Mouse (Mus musculus): Measurements from ENCODE around the gene Myh10. TPM values are rescaled to one million over a fixed set of nuclear protein-coding genes. Genes with fewer than 3 reads are reported as not detected.

Gene Myh10
- polyA plus RNA-seq, 1 experiment from 2014 or later: 20.5 TPM

- Histone ChIP-seq H3K27ac (replicated peaks) (peak overlapping the region; percentile 100), H3K9ac (ENCODE audit: low read length) (peak overlapping the region; percentile 59), H3K4me3 (ENCODE audit: low read depth, low read length) (peak overlapping the region; percentile 96), H3K36me3 (ENCODE audit: control insufficient read depth, insufficient read depth, low read length) (no peaks in the 10 kb centered on the region), H3K9me3 (ENCODE audit: control insufficient read depth, low read length) (no peaks in the 10 kb centered on the region), H3K4me2 (replicated peaks; ENCODE audit: low read depth) (peak overlapping the region; percentile 61), H3K27me3 (ENCODE audit: control insufficient read depth, insufficient read depth, low read length) (no peaks in the 10 kb centered on the region), H3K4me1 (replicated peaks; ENCODE audit: control insufficient read depth, insufficient read depth) (peaks cover 3% of the 10 kb centered on the region; the same call in 1 of the 2 replicates)
- WGBS: 21% methylated on average over 14 of the region's 14 CpGs
- peak; percentile 54; the same call in 1 of the 2 replicates for TF ChIP-seq CTCF (IDR thresholded peaks at IDR 0.05; ENCODE audit: low read depth)
- TF ChIP-seq EP300 (optimal IDR thresholded peaks at IDR 0.05): peak; percentile 1
- DNase-seq (ENCODE audit: low spot score) (peak; percentile 81), ATAC-seq (ENCODE audit: low FRiP score, low TSS enrichment) (peak; percentile 66)
Measured at GRCm38 (mm10) chr11:68853611-68854401, 162.4 kb downstream of the Myh10 start.

- 82% methylated on average over 3 of the region's 3 CpGs for WGBS
- H3K36me3 ChIP-seq (ENCODE audit: control insufficient read depth, insufficient read depth, low read length): no peaks in the 10 kb centered on the region
- H3K4me2 ChIP-seq (replicated peaks; ENCODE audit: low read depth): no peak overlapping the region
- DNase-seq (ENCODE audit: low spot score) (no peak), ATAC-seq (ENCODE audit: low FRiP score, low TSS enrichment) (no peak)
- no peak overlapping the region for H3K9ac ChIP-seq (ENCODE audit: low read length)
- TF ChIP-seq CTCF (IDR thresholded peaks at IDR 0.05; ENCODE audit: low read depth) (no peak), EP300 (optimal IDR thresholded peaks at IDR 0.05) (no peak)
- peaks cover 3% of the 10 kb centered on the region; the same call in 1 of the 2 replicates for H3K4me1 ChIP-seq (replicated peaks; ENCODE audit: control insufficient read depth, insufficient read depth)
- no peaks in the 10 kb centered on the region for H3K9me3 ChIP-seq (ENCODE audit: control insufficient read depth, low read length)
- peak overlapping the region; percentile 100 for H3K27ac ChIP-seq (replicated peaks)
- H3K4me3 ChIP-seq (ENCODE audit: low read depth, low read length): no peak overlapping the region
- no peaks in the 10 kb centered on the region for H3K27me3 ChIP-seq (ENCODE audit: control insufficient read depth, insufficient read depth, low read length)
Measured at GRCm38 (mm10) chr11:68854621-68855020, 163.3 kb downstream of the Myh10 start.

- Histone ChIP-seq H3K4me1 (replicated peaks; ENCODE audit: control insufficient read depth, insufficient read depth) (no peaks in the 10 kb centered on the region; the same call in 1 of the 2 replicates), H3K4me2 (replicated peaks; ENCODE audit: low read depth) (no peak overlapping the region), H3K36me3 (ENCODE audit: control insufficient read depth, insufficient read depth, low read length) (no peaks in the 10 kb centered on the region), H3K27ac (replicated peaks) (no peak overlapping the region), H3K9ac (ENCODE audit: low read length) (no peak overlapping the region), H3K27me3 (ENCODE audit: control insufficient read depth, insufficient read depth, low read length) (no peaks in the 10 kb centered on the region), H3K4me3 (ENCODE audit: low read depth, low read length) (no peak overlapping the region), H3K9me3 (ENCODE audit: control insufficient read depth, low read length) (no peaks in the 10 kb centered on the region)
- ATAC-seq (ENCODE audit: low FRiP score, low TSS enrichment) (no peak), DNase-seq (ENCODE audit: low spot score) (no peak)
- WGBS: 85% methylated on average over 3 of the region's 3 CpGs
- TF ChIP-seq EP300 (optimal IDR thresholded peaks at IDR 0.05) (no peak), CTCF (IDR thresholded peaks at IDR 0.05; ENCODE audit: low read depth) (no peak)
Measured at GRCm38 (mm10) chr11:68857329-68857728, 166.0 kb downstream of the Myh10 start.

- H3K9ac ChIP-seq (ENCODE audit: low read length): no peak overlapping the region
- no peak overlapping the region for H3K4me3 ChIP-seq (ENCODE audit: low read depth, low read length)
- H3K9me3 ChIP-seq (ENCODE audit: control insufficient read depth, low read length): no peaks in the 10 kb centered on the region
- 58% methylated on average over 8 of the region's 8 CpGs for WGBS
- H3K4me2 ChIP-seq (replicated peaks; ENCODE audit: low read depth): no peak overlapping the region
- ATAC-seq (ENCODE audit: low FRiP score, low TSS enrichment): peak; percentile 51; the same call in 1 of the 2 replicates
- no peaks in the 10 kb centered on the region for H3K36me3 ChIP-seq (ENCODE audit: control insufficient read depth, insufficient read depth, low read length)
- TF ChIP-seq CTCF (IDR thresholded peaks at IDR 0.05; ENCODE audit: low read depth): no peak
- TF ChIP-seq EP300 (optimal IDR thresholded peaks at IDR 0.05): no peak
- no peaks in the 10 kb centered on the region for H3K27me3 ChIP-seq (ENCODE audit: control insufficient read depth, insufficient read depth, low read length)
- H3K27ac ChIP-seq (replicated peaks): peak overlapping the region; percentile 53; the same call in 1 of the 2 replicates
- no peak for DNase-seq (ENCODE audit: low spot score)
- H3K4me1 ChIP-seq (replicated peaks; ENCODE audit: control insufficient read depth, insufficient read depth): no peaks in the 10 kb centered on the region; the same call in 1 of the 2 replicates
Measured at GRCm38 (mm10) chr11:68859943-68860593, 168.7 kb downstream of the Myh10 start.

- ATAC-seq (ENCODE audit: low FRiP score, low TSS enrichment) (no peak), DNase-seq (ENCODE audit: low spot score) (no peak)
- no peaks in the 10 kb centered on the region for H3K9me3 ChIP-seq (ENCODE audit: control insufficient read depth, low read length)
- H3K9ac ChIP-seq (ENCODE audit: low read length): no peak overlapping the region
- H3K4me2 ChIP-seq (replicated peaks; ENCODE audit: low read depth): no peak overlapping the region
- H3K27me3 ChIP-seq (ENCODE audit: control insufficient read depth, insufficient read depth, low read length): no peaks in the 10 kb centered on the region
- H3K4me3 ChIP-seq (ENCODE audit: low read depth, low read length): no peak overlapping the region
- no peak for TF ChIP-seq EP300 (optimal IDR thresholded peaks at IDR 0.05)
- no peak for TF ChIP-seq CTCF (IDR thresholded peaks at IDR 0.05; ENCODE audit: low read depth)
- no peaks in the 10 kb centered on the region; the same call in 1 of the 2 replicates for H3K4me1 ChIP-seq (replicated peaks; ENCODE audit: control insufficient read depth, insufficient read depth)
- no peaks in the 10 kb centered on the region for H3K36me3 ChIP-seq (ENCODE audit: control insufficient read depth, insufficient read depth, low read length)
- H3K27ac ChIP-seq (replicated peaks): no peak overlapping the region
- WGBS: 62% methylated on average over 2 of the region's 2 CpGs
Measured at GRCm38 (mm10) chr11:68862260-68862659, 170.9 kb downstream of the Myh10 start.

Data from stomach, postnatal 0 days (tissue).